Mouse (Mus musculus) cerebellum, postnatal 10 days (tissue): ENCODE results near the gene Phka2.

Experiments used
- DNase-seq, 2 experiments: peaks; one replicate each; pipeline ENCODE4 v3.0.0; 2021; ENCODE audit warnings: mixed read lengths in 2 of 2

Phka2 gene

GRCm38 (mm10) chrX:160598562-160599458 is 96.8 kb downstream of the Phka2 start:
- DNase-seq = peak; percentile 36 to 66

GRCm38 (mm10) chrX:160601053-160601452 is 99.1 kb downstream of the Phka2 start:
- peak in 1 of 2 experiments; percentile 29 for DNase-seq

- DNase-seq = no peak
Observed at GRCm38 (mm10) chrX:160602770-160603169, 100.8 kb downstream of the Phka2 start.

- DNase-seq = no peak
Observed at GRCm38 (mm10) chrX:160603316-160603715, 101.3 kb downstream of the Phka2 start.

GRCm38 (mm10) chrX:160603981-160604541 is 102.1 kb downstream of the Phka2 start:
- no peak for DNase-seq

- DNase-seq = peak; percentile 55 to 61
Observed at GRCm38 (mm10) chrX:160609849-160610248, 107.9 kb downstream of the Phka2 start.

GRCm38 (mm10) chrX:160610482-160610881 is 108.5 kb downstream of the Phka2 start:
- no peak for DNase-seq

GRCm38 (mm10) chrX:160610882-160611644 is 109.1 kb downstream of the Phka2 start:
- no peak for DNase-seq
